Mouse (Mus musculus): ENCODE measurements around the gene Agpat3. TPM values are rescaled to one million over a fixed set of nuclear protein-coding genes. Genes with fewer than 3 reads are reported as not detected.

Gene Agpat3
- polyA plus RNA-seq, 1 experiment from 2014 or later, result 69.9 TPM

DNA sequence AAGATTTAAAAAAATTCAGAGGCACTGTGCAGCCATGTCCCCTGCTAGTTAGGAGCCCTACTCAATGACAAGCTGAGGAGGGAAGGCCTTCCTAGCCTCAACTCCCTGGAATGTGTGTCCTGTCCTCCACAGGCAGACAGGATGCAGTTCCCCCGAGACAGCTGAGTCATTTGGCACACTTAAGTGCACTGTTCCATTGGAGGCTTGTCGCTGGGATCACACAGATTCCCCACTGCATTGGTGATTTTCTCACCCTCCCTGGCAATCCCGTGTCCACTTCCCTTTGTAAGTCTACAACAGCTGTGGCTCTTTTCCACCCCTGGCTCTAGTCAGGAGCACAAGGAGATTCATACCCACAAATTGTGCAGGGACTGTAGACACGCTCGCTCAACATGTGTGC is 14.1 kb downstream of the Agpat3 start:
- H3K4me2 ChIP-seq (replicated peaks), result no peak overlapping the region
- no peak overlapping the region for H3K9ac ChIP-seq (replicated peaks)
- 74% methylated on average over 5 of the region's 5 CpGs for WGBS
- H3K4me1 ChIP-seq, result no peaks in the 10 kb centered on the region
- H3K4me3 ChIP-seq, result no peak overlapping the region
- no peaks in the 10 kb centered on the region for H3K27me3 ChIP-seq
- H3K27ac ChIP-seq (replicated peaks), result no peak overlapping the region
- H3K9me3 ChIP-seq, result no peaks in the 10 kb centered on the region
- no peak for ATAC-seq (replicated peaks)
- H3K36me3 ChIP-seq, result no peaks in the 10 kb centered on the region

DNA sequence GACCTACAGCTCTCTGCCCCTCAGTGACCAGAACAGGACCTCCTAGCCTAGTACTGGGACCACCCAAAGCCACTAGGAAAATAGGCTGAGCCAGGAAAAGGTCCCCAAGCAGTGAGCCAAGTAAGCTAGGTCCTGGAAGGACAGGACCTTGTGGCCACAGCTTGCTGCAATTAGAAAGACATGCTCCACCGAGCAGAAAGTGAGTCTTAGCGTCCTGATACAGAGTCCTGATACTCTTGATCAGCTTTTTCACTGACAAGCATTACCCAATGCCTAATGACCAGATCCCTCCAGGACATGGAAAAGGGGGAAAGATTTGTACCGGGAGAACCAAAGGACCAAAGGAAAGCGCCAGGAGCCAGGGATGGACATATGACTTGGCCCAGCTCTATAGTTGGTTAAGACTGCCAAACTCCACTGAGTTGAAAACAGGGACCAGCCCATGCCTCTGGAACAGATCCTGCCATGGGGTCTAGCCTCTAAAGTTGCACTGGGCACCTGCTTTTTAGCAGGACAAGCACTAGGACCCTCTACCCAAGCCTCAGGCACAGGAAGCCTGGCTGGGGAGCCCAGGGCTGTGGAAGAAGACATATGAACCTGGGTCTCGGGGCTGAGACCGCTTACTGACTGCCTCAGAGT is 17.2 kb downstream of the Agpat3 start:
- WGBS, result 58% methylated on average over 6 of the region's 6 CpGs
- Histone ChIP-seq H3K4me3 (no peak overlapping the region), H3K9me3 (no peaks in the 10 kb centered on the region), H3K4me1 (no peaks in the 10 kb centered on the region), H3K9ac (replicated peaks) (no peak overlapping the region), H3K27me3 (no peaks in the 10 kb centered on the region), H3K27ac (replicated peaks) (no peak overlapping the region), H3K36me3 (no peaks in the 10 kb centered on the region), H3K4me2 (replicated peaks) (no peak overlapping the region)
- no peak for ATAC-seq (replicated peaks)

DNA sequence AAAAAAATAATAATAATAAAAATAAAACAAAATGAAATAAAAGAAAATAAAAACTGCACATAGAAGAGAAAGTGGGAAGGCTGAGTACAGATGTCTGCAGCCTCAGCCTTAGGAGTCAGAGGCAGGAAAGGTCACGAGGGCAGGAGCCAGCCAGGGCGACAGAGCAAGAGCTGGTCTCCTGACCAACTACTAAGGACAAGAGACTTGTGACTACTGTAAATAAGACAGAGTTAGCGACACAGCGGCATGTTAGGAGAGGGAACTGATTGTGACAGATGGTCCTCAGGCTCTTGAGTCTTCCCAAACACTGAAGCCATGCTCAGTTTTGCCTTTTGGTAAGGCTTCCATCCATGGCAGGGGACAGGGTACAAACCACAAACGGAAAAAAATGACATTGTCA is 20.7 kb downstream of the Agpat3 start:
- Histone ChIP-seq H3K4me1 (no peaks in the 10 kb centered on the region), H3K27ac (replicated peaks) (no peak overlapping the region), H3K27me3 (no peaks in the 10 kb centered on the region), H3K36me3 (peaks cover 12% of the 10 kb centered on the region; the same call in 1 of the 2 replicates), H3K9me3 (no peaks in the 10 kb centered on the region), H3K4me2 (replicated peaks) (no peak overlapping the region), H3K9ac (replicated peaks) (no peak overlapping the region), H3K4me3 (no peak overlapping the region)
- ATAC-seq (replicated peaks), result no peak
- WGBS, result 94% methylated on average over 5 of the region's 5 CpGs

DNA sequence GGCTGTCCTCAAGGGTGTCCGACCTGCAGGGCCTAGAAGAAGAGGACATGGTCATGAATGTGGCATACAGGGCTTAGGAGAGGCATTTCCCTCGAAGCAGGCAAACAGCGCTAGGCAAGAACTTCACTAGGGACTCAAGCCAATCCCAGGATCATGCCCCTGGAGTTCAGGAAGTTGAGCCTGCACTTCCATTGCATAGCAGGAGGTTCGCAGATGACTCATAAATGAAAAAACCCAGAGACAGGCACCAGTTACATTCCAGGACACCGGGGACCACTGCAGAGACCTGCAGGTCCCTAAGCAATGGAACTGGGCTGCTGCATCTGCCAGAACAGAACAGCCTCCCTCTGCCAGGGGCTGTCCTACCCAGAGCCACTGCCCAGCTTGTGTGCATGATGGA is 23.0 kb downstream of the Agpat3 start:
- Histone ChIP-seq H3K4me3 (no peak overlapping the region), H3K4me2 (replicated peaks) (no peak overlapping the region), H3K9me3 (no peaks in the 10 kb centered on the region), H3K4me1 (peaks cover 3% of the 10 kb centered on the region; the same call in 1 of the 2 replicates), H3K27me3 (no peaks in the 10 kb centered on the region), H3K27ac (replicated peaks) (no peak overlapping the region), H3K36me3 (peaks cover 12% of the 10 kb centered on the region; the same call in 1 of the 2 replicates), H3K9ac (replicated peaks) (no peak overlapping the region)
- 0 out of 2 replicates have a peak, but pooled peaks have one; percentile 43 for ATAC-seq (replicated peaks)
- whole genome bisulfite sequencing, result 90% methylated on average over 5 of the region's 5 CpGs

DNA sequence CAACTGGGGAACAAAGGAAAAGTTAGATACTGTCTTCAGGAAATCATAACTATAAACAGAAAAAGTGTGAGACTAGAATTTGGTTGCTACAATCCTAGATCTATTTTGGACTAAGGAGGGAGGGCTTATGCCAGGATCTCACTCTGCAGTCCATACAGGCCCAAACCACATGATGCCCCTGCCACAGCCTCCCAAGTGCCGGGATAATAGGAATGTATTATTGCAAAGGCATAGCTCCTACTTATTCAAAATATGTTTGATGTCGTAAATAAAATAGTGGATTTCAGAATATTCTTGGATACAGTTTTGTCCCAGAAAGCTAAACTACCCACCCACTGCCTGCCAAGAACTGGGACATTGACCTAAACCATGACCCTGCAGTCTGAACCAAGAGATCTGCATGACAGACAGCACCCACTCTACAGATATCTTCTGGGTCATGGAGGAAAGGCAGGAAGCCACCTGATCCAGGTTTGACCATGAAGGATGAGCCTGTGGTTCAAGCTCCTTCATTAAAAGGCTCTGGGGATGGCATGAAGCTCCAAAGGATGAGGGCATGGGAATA is 24.2 kb downstream of the Agpat3 start:
- H3K9me3 ChIP-seq, result no peaks in the 10 kb centered on the region
- H3K36me3 ChIP-seq, result peaks cover 12% of the 10 kb centered on the region; the same call in 1 of the 2 replicates
- peaks cover 14% of the 10 kb centered on the region for H3K4me1 ChIP-seq
- H3K27me3 ChIP-seq, result no peaks in the 10 kb centered on the region
- H3K27ac ChIP-seq (replicated peaks), result no peak overlapping the region
- WGBS, result 95% methylated on average over 2 of the region's 2 CpGs
- H3K4me3 ChIP-seq, result no peak overlapping the region
- no peak overlapping the region for H3K4me2 ChIP-seq (replicated peaks)
- no peak overlapping the region for H3K9ac ChIP-seq (replicated peaks)
- ATAC-seq (replicated peaks), result no peak

DNA sequence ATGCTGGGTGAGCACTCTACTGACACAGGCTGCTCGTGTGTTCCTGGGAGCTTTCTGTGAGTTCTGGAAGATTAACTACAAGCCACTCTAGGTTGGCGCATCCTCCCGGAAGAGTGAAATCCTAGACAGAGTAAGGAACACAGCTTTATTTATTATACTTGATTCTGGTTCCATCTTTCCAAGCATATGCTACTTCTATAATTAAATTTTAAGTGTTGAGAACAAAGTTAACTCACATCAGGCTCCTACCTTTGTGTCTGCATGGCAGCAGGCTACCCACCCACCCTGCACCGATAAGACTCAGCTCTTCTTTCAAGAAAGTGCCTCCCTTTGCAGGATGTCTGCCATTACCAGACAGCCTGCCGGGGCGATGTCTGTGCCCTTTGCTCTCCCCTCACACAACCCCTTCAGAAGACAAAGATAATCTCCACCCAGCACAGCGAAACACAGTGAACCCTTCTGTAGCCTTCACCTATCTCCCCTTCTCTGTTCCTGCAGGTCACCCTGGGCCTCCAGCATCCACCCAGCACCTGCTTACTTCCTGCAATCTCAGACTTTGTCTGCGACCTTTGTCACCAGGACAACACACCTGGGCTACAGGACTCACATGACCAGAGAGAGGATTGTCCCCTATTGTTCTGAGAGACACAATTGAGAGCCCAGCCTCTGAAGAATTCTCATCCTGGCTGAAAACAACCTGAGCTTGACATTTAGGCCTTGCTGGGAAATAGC is 26.2 kb downstream of the Agpat3 start:
- peaks cover 20% of the 10 kb centered on the region for H3K4me1 ChIP-seq
- no peak overlapping the region for H3K9ac ChIP-seq (replicated peaks)
- H3K4me2 ChIP-seq (replicated peaks), result no peak overlapping the region
- no peak overlapping the region for H3K4me3 ChIP-seq
- H3K27ac ChIP-seq (replicated peaks), result no peak overlapping the region
- no peak for ATAC-seq (replicated peaks)
- WGBS, result 74% methylated on average over 8 of the region's 8 CpGs
- no peaks in the 10 kb centered on the region for H3K27me3 ChIP-seq
- H3K36me3 ChIP-seq, result peaks cover 12% of the 10 kb centered on the region; the same call in 1 of the 2 replicates
- H3K9me3 ChIP-seq, result no peaks in the 10 kb centered on the region

DNA sequence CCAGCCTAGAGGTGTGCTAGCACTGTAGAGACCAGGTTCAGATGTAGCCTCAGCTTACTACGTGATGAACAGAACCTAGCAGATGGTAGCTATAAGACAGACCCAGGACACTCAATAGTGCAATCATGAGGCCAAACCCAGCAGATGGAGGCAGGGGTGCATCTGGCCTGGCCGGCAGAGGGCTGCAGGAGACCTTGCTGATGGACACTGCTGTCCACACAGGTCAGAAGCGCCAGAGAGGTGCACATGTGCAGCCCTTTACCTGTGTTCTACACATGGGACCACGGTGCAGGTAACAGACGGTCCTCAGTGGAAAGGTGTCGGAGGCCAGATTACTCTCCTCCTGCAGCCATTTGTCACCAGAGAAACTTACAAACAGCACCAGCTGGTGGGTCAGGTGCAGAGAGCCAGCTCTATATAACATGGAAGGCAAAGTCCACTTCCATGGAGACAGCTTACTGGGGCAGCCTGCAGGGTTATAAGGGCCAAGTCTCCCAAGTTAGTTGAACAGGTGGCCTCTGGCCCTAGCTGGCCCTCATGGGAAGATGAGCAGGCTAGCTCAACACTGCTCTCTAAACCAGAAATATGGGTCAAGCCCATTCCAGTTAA is 27.6 kb downstream of the Agpat3 start:
- Histone ChIP-seq H3K36me3 (peaks cover 12% of the 10 kb centered on the region; the same call in 1 of the 2 replicates), H3K4me2 (replicated peaks) (no peak overlapping the region), H3K4me1 (peaks cover 33% of the 10 kb centered on the region), H3K9me3 (no peaks in the 10 kb centered on the region), H3K27me3 (no peaks in the 10 kb centered on the region), H3K9ac (replicated peaks) (no peak overlapping the region), H3K4me3 (no peak overlapping the region), H3K27ac (replicated peaks) (no peak overlapping the region)
- 89% methylated on average over 6 of the region's 6 CpGs for WGBS
- no peak for ATAC-seq (replicated peaks)

DNA sequence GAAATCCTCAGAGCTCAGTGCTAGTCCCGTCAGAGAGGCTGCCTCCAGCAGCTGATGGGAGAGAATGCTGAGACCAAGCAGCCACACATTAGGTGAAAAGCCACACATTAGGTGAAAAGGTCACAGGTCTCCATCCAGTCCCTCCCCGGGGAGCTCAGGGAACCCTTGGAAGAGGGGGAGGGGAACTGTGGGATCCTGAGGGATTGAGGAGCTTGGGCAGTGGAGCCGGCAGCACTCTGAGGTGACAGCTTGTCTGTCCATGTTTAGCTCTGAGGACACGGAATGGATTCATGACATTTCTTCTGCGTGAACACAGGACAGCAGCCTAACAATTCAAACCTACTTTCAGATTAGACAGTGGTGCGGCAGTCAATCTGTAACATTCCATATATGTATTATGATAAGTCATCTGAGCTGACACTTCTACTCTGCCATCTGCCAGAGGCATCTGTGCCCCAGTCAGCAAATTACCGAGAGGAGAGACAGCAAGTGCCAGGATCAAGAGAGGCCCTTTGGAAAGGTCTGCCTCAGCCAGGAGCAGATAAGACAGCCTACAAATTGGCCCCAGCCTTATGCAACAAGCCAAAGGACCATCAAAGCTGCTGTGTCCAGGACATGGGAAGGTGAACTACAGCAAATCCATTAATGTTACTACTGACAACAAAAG is 28.9 kb downstream of the Agpat3 start:
- Histone ChIP-seq H3K27me3 (no peaks in the 10 kb centered on the region), H3K27ac (replicated peaks) (peak overlapping the region; percentile 60), H3K4me1 (peaks cover 38% of the 10 kb centered on the region), H3K4me3 (no peak overlapping the region), H3K9ac (replicated peaks) (no peak overlapping the region), H3K9me3 (no peaks in the 10 kb centered on the region), H3K4me2 (replicated peaks) (no peak overlapping the region), H3K36me3 (peaks cover 11% of the 10 kb centered on the region; the same call in 1 of the 2 replicates)
- ATAC-seq (replicated peaks), result 0 out of 2 replicates have a peak, but pooled peaks have one; percentile 18
- 41% methylated on average over 7 of the region's 7 CpGs for WGBS

DNA sequence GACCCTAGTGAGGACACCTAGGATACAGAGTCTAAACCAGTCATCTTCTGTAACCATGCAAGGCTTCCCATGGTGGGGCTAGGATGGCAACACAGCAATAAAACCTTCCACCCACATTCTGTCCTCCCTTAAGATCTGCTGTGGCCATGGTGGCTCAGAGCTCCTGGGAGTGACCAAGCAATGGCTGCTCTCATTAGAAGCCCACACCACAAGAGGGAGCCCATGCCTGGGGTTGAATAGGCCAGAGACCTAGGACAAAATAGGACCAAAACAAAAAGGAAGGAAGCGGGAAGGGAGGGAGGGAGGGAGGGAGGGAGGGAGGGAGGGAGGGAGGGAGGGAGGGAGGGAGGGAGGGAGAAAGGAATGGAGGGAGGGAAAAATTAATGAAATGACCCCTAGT is 29.5 kb downstream of the Agpat3 start:
- Histone ChIP-seq H3K9ac (replicated peaks) (no peak overlapping the region), H3K4me2 (replicated peaks) (no peak overlapping the region), H3K36me3 (peaks cover 7% of the 10 kb centered on the region; the same call in 1 of the 2 replicates), H3K4me3 (no peak overlapping the region), H3K4me1 (peaks cover 38% of the 10 kb centered on the region), H3K9me3 (no peaks in the 10 kb centered on the region), H3K27ac (replicated peaks) (peak overlapping the region; percentile 60; the same call in 1 of the 2 replicates), H3K27me3 (no peaks in the 10 kb centered on the region)
- WGBS, result no CpG with 5 or more reads among the region's 1 CpGs
- ATAC-seq (replicated peaks), result no peak

DNA sequence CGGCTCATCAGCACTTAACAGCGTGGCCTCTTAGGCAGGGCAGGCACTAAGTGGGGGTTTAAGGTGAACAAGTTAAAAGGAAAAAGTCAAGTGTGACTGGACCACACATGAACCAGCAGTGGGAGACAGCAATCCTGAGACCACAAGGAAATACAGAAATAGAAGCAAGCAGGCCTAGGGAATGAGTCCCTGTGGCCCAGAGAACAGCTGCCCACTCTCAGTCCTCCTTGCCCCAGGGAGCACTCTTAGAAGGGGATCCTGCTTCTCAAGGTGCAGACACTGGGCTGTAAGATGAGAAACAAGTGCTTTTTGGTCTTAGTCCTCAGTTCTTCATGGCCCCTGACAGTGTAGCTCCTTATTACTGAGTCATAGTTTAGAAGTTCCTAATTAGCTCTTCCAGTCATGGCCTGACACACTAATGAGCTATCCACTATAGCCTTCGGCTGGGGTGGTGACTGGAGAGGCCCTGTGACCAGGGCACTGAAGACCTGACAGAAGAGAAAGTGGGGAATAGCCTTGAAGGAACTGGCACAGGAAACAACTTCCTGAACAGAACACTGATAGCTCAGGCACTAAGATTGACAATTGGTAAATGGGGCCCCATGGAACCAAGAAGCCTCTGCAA is 31.0 kb downstream of the Agpat3 start:
- WGBS, result 69% methylated on average over 3 of the region's 3 CpGs
- Histone ChIP-seq H3K4me1 (peaks cover 38% of the 10 kb centered on the region), H3K27me3 (no peaks in the 10 kb centered on the region), H3K4me3 (no peak overlapping the region), H3K36me3 (no peaks in the 10 kb centered on the region; the same call in 1 of the 2 replicates), H3K27ac (replicated peaks) (no peak overlapping the region), H3K4me2 (replicated peaks) (no peak overlapping the region), H3K9ac (replicated peaks) (no peak overlapping the region), H3K9me3 (no peaks in the 10 kb centered on the region)
- no peak for ATAC-seq (replicated peaks)

DNA sequence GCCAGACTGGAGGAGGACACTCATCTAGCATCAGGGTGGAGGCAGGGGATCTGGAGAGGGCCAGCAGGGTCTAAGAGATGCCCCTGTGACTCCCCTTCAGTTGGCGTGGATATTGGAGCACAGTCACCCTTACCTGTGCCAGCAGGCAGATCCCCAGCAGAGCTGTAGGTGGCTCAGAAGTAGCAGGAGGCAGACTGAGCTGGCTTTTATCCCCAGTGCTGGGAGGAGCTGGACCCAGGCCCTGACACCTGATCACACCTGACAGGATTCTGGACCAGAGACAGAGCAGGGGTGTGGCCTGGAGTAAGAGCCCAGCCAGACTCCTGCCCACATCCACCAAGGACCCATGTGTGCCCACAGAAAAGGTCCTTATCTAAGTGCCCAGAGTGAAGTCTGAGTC is 31.8 kb downstream of the Agpat3 start:
- H3K9ac ChIP-seq (replicated peaks), result no peak overlapping the region
- H3K9me3 ChIP-seq, result no peaks in the 10 kb centered on the region
- peaks cover 38% of the 10 kb centered on the region for H3K4me1 ChIP-seq
- H3K4me2 ChIP-seq (replicated peaks), result no peak overlapping the region
- no peaks in the 10 kb centered on the region; the same call in 1 of the 2 replicates for H3K36me3 ChIP-seq
- H3K4me3 ChIP-seq, result no peak overlapping the region
- no peaks in the 10 kb centered on the region for H3K27me3 ChIP-seq
- no peak for ATAC-seq (replicated peaks)
- whole genome bisulfite sequencing, result 78% methylated on average over 1 of the region's 1 CpGs
- peak overlapping the region; percentile 52 for H3K27ac ChIP-seq (replicated peaks)

All from forebrain, embryonic 15.5 days (tissue).